Mouse (Mus musculus) brain, embryonic 14.5 days (tissue): Measurements from ENCODE around the gene Tysnd1.

Experiments
- CTCF ChIP-seq: fragments of 200-500 bp; IDR thresholded peaks from 2 replicates; pipeline ENCODE4 v1.5.1; 2012; ENCODE audit warnings: inconsistent platforms, mild to moderate bottlenecking, moderate library complexity, borderline replicate concordance; ENCODE audit not compliant: insufficient read depth, insufficient read length; ENCODE audit errors: extremely low read depth
- POLR2A ChIP-seq: fragments of 200-500 bp; IDR thresholded peaks from 2 replicates; pipeline ENCODE4 v1.6.1; 2012; ENCODE audit warnings: mild to moderate bottlenecking, inconsistent platforms, borderline replicate concordance; ENCODE audit not compliant: poor library complexity, insufficient read depth, insufficient read length, severe bottlenecking; ENCODE audit errors: extremely low read depth

- TF ChIP-seq CTCF (no peak), POLR2A (no peak)
These were observed 22.3 kb downstream of the Tysnd1 start for GRCm38 (mm10) chr10:61717406-61718296.
